Mouse (Mus musculus): Measurements from ENCODE around the gene Nectin1.

The Nectin1 gene

GRCm38 (mm10) chr9:43807565-43807964 is 63.8 kb downstream of the Nectin1 start:
- DNase-seq (ENCODE audit: low spot score) = no peak

GRCm38 (mm10) chr9:43808099-43808498 is 64.3 kb downstream of the Nectin1 start:
- DNase-seq (ENCODE audit: low spot score) = no peak

- DNase-seq (ENCODE audit: low spot score) = no peak
Measured at GRCm38 (mm10) chr9:43808546-43808945, 64.8 kb downstream of the Nectin1 start.

- DNase-seq (ENCODE audit: low spot score) = no peak
Measured at GRCm38 (mm10) chr9:43813156-43813555, 69.4 kb downstream of the Nectin1 start.

GRCm38 (mm10) chr9:43822206-43822605 is 78.4 kb downstream of the Nectin1 start:
- no peak for DNase-seq (ENCODE audit: low spot score)

GRCm38 (mm10) chr9:43825178-43825577 is 81.4 kb downstream of the Nectin1 start:
- no peak for DNase-seq (ENCODE audit: low spot score)

- DNase-seq (ENCODE audit: low spot score) = no peak
Measured at GRCm38 (mm10) chr9:43826558-43827253, 82.9 kb downstream of the Nectin1 start.

- DNase-seq (ENCODE audit: low spot score) = no peak
Measured at GRCm38 (mm10) chr9:43827593-43827992, 83.8 kb downstream of the Nectin1 start.

GRCm38 (mm10) chr9:43828960-43829359 is 85.2 kb downstream of the Nectin1 start:
- no peak for DNase-seq (ENCODE audit: low spot score)

- no peak for DNase-seq (ENCODE audit: low spot score)
Measured at GRCm38 (mm10) chr9:43833232-43833631, 89.4 kb downstream of the Nectin1 start.

- DNase-seq (ENCODE audit: low spot score) = no peak
Measured at GRCm38 (mm10) chr9:43834283-43834682, 90.5 kb downstream of the Nectin1 start.

- no peak for DNase-seq (ENCODE audit: low spot score)
Measured at GRCm38 (mm10) chr9:43838561-43838960, 94.8 kb downstream of the Nectin1 start.

- DNase-seq (ENCODE audit: low spot score) = no peak
Measured at GRCm38 (mm10) chr9:43842921-43843577, 99.3 kb downstream of the Nectin1 start.

GRCm38 (mm10) chr9:43843711-43844127 is 99.9 kb downstream of the Nectin1 start:
- no peak for DNase-seq (ENCODE audit: low spot score)

- no peak for DNase-seq (ENCODE audit: low spot score)
Measured at GRCm38 (mm10) chr9:43845660-43846455, 102.1 kb downstream of the Nectin1 start.

GRCm38 (mm10) chr9:43847861-43848260 is 104.1 kb downstream of the Nectin1 start:
- no peak for DNase-seq (ENCODE audit: low spot score)

- no peak for DNase-seq (ENCODE audit: low spot score)
Measured at GRCm38 (mm10) chr9:43850281-43850680, 106.5 kb downstream of the Nectin1 start.

- no peak for DNase-seq (ENCODE audit: low spot score)
Measured at GRCm38 (mm10) chr9:43851154-43851553, 107.4 kb downstream of the Nectin1 start.

- DNase-seq (ENCODE audit: low spot score) = no peak
Measured at GRCm38 (mm10) chr9:43855887-43856286, 112.1 kb downstream of the Nectin1 start.
